Mouse (Mus musculus) neural tube, embryonic 12.5 days (tissue): ENCODE results near the gene Synj1. TPM values are rescaled to one million over a fixed set of nuclear protein-coding genes. Genes with fewer than 3 reads are reported as not detected.

Source experiments
- ATAC-seq: fragments of 200-750 bp; cut with Nextera tagmentation; 2 replicates; pipeline ENCODE4 v1.8.0; 2017; ENCODE audit warnings: low read depth, mild to moderate bottlenecking, moderate TSS enrichment, moderate library complexity; ENCODE audit not compliant: low FRiP score
- H3K27ac ChIP-seq: fragments of 300-500 bp; sonication (generic); 2 replicates; pipeline ENCODE4 v1.5.1; 2016
- H3K27me3 ChIP-seq: fragments of 300-500 bp; sonication (generic); replicated peaks from 2 replicates; pipeline ENCODE4 v1.6.1; 2016; ENCODE audit warnings: mild to moderate bottlenecking
- H3K36me3 ChIP-seq: fragments of 300-500 bp; sonication (generic); 2 replicates; pipeline ENCODE4 v1.6.1; 2016; ENCODE audit warnings: mild to moderate bottlenecking
- H3K4me1 ChIP-seq: fragments of 300-500 bp; sonication (generic); 2 replicates; pipeline ENCODE4 v1.6.1; 2016
- H3K4me2 ChIP-seq: fragments of 300-500 bp; sonication (generic); replicated peaks from 2 replicates; pipeline ENCODE4 v1.6.1; 2016; ENCODE audit warnings: mild to moderate bottlenecking
- H3K4me3 ChIP-seq: fragments of 300-500 bp; sonication (generic); 2 replicates; pipeline ENCODE4 v1.5.1; 2016
- H3K9ac ChIP-seq: fragments of 300-500 bp; sonication (generic); 2 replicates; pipeline ENCODE4 v1.6.1; 2016; ENCODE audit warnings: mild to moderate bottlenecking
- H3K9me3 ChIP-seq: fragments of 300-500 bp; sonication (generic); 2 replicates; pipeline ENCODE4 v1.6.1; 2016; ENCODE audit warnings: mild to moderate bottlenecking
- WGBS: fragments of 180-500 bp; shearing (Covaris S2); methylation state at CpG from one replicate; pipeline ENCODE4 v1.1.7; 2016; 5-methylcytosine and 5-hydroxymethylcytosine counted together
- polyA plus RNA-seq: library from polyadenylated mRNA; unstranded; fragments of >200 nt; fragmentation: Nextera tagmentation; extraction: Ambion mirVana; gene quantifications from 2 replicates; pipeline ENCODE4 v1.2.1, GENCODE M21; 2016

Synj1 gene
- 29.1 and 29.9 TPM in 2 replicates for polyA plus RNA-seq

GRCm38 (mm10) chr16:91011021-91011683, at the start of gene Synj1:
TSS of gene Synj1 (minus strand) at chr16:91011308.
- Histone ChIP-seq H3K27me3 (no peaks in the 10 kb centered on the region), H3K9me3 (no peaks in the 10 kb centered on the region), H3K36me3 (peaks cover 24% of the 10 kb centered on the region), H3K4me1 (peaks cover 14% of the 10 kb centered on the region), H3K4me3 (peak within 1 kb of the TSS; percentile 92), H3K9ac (peak within 1 kb of the TSS; percentile 88), H3K4me2 (peak within 1 kb of the TSS; percentile 79), H3K27ac (peak within 1 kb of the TSS; percentile 70)
- peak; percentile 96 for ATAC-seq
- WGBS = under 1% methylated on average over 62 of the region's 66 CpGs

DNA sequence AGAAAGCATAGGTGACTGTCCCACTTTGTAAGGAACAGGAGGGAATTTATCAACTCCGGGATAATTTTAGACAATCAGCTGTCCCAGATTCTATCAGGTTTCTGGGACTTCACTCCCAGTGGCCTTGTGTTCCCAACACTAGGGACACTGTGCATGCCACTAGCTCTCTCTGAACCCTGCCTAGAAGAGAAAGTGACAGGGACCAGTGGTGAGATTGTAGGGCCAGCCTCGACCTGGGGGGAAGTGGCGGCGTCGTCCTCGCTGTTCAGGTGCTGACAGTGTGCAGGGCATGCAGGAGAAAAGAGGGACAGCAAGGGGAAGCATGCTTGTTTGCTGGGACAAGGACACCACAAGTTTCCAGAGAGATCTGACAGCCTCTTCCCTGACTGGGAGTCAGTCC, 46.6 kb upstream of the Synj1 start:
- H3K36me3 ChIP-seq = no peaks in the 10 kb centered on the region
- no peaks in the 10 kb centered on the region for H3K9me3 ChIP-seq
- 81% methylated on average over 6 of the region's 6 CpGs for WGBS
- no peak for ATAC-seq
- no peaks in the 10 kb centered on the region for H3K4me1 ChIP-seq
- no peak overlapping the region for H3K4me3 ChIP-seq
- no peak overlapping the region for H3K9ac ChIP-seq
- H3K27ac ChIP-seq = no peak overlapping the region
- H3K27me3 ChIP-seq = peaks cover 8% of the 10 kb centered on the region
- H3K4me2 ChIP-seq = no peak overlapping the region

- H3K9ac ChIP-seq = no peak overlapping the region
- no peaks in the 10 kb centered on the region for H3K9me3 ChIP-seq
- H3K27me3 ChIP-seq = peaks cover 8% of the 10 kb centered on the region
- H3K36me3 ChIP-seq = no peaks in the 10 kb centered on the region
- H3K4me1 ChIP-seq = no peaks in the 10 kb centered on the region
- H3K27ac ChIP-seq = no peak overlapping the region
- H3K4me3 ChIP-seq = no peak overlapping the region
- no peak for ATAC-seq
- WGBS = 92% methylated on average over 4 of the region's 4 CpGs
- no peak overlapping the region for H3K4me2 ChIP-seq
These were observed 46.2 kb upstream of the Synj1 start for GRCm38 (mm10) chr16:91057261-91057660.

DNA sequence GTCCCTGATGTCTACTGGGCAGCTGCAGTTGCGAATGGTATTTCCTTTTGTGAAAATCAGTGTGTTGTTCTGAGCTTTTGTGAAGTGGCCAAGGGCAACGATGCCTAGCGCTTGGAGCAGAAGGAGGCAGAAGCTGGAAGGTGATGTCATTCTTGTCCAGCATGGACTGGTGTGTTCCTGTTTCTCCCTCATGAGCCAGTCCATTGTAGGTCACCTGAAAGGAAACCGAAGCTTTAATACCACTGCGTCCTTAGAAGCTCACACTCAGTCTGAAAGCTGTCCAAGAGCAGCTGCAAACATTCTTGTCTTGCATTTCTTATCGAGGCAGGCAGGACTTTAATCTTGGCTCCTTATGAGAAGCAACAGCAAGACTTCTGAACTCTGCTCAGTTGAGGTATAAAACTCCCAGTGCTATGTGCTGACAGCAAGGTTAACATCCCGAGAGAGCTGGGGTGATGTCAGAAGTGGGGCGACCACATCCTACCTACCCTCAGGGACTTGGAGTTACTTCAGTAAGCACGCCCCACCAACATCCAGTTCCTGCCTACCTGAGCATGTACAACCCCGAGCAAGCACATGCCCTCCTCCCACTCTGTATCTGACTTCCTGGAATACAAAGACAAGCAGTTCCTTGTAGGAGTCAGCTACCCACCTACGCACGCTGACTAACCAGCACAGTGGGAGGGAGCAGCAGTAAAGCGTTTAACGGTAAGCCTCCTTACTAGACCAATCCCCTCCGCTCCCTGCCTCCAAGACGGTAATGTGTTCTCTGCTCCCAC, 45.1 kb upstream of the Synj1 start:
- Histone ChIP-seq H3K27me3 (peaks cover 8% of the 10 kb centered on the region), H3K4me3 (no peak overlapping the region), H3K27ac (no peak overlapping the region), H3K9ac (no peak overlapping the region), H3K4me2 (no peak overlapping the region), H3K9me3 (no peaks in the 10 kb centered on the region), H3K36me3 (no peaks in the 10 kb centered on the region), H3K4me1 (no peaks in the 10 kb centered on the region)
- WGBS = 55% methylated on average over 16 of the region's 16 CpGs
- ATAC-seq = no peak

DNA sequence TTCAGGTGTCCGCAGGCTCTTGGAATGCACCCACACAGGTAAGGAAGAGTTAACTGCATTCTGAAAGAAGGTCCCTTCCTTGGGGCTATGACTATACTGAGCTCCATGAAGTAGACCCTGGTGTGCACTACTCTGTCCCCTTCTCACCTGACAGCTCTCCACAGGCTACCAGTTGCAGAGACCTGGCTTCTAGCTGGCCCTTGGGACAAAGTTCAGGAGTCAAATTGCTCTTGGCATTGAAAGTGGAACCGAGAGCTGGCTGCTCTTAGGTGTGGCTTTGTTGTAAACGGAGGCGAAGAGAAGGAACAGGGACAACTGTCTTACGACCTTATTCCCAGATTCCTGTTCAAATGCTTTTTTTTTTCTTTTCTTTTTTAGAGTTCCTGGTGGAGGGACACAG, 44.0 kb upstream of the Synj1 start:
- no peak overlapping the region for H3K4me2 ChIP-seq

GRCm38 (mm10) chr16:91053599-91053998, 42.5 kb upstream of the Synj1 start:
- Histone ChIP-seq H3K4me3 (no peak overlapping the region), H3K4me1 (no peaks in the 10 kb centered on the region), H3K36me3 (no peaks in the 10 kb centered on the region), H3K9ac (no peak overlapping the region), H3K9me3 (no peaks in the 10 kb centered on the region), H3K4me2 (no peak overlapping the region), H3K27ac (no peak overlapping the region), H3K27me3 (peaks cover 8% of the 10 kb centered on the region)
- WGBS = 66% methylated on average over 8 of the region's 8 CpGs
- no peak for ATAC-seq

More for the DNA sequence above, 44.0 kb upstream of the Synj1 start:
- Histone ChIP-seq H3K27ac (no peak overlapping the region), H3K9ac (no peak overlapping the region), H3K9me3 (no peaks in the 10 kb centered on the region), H3K4me1 (no peaks in the 10 kb centered on the region), H3K4me3 (no peak overlapping the region), H3K27me3 (peaks cover 8% of the 10 kb centered on the region), H3K36me3 (no peaks in the 10 kb centered on the region)
- no peak for ATAC-seq
- 80% methylated on average over 5 of the region's 5 CpGs for WGBS

DNA sequence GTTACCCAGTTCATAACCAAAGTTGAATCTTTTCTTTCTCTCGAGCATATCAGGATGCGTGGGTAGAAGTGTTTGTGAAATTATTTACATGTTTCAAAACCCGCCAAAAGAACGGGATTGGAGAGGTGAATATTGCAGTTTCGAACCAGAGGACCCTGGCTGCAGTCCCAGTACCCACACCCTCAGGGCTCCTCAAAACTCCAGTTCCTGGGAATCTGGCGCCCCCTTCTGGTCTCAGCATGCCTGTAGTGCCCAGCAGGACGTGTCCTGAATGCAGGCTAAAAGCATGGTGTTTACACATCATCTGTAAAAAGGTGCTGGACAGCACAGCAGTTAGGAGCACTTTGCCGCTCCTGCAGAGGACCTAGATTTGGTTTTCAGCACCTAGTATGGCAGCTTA, 34.4 kb upstream of the Synj1 start:
- H3K27me3 ChIP-seq = no peaks in the 10 kb centered on the region
- H3K27ac ChIP-seq = no peak overlapping the region
- WGBS = 60% methylated on average over 8 of the region's 8 CpGs
- H3K9me3 ChIP-seq = no peaks in the 10 kb centered on the region
- H3K4me2 ChIP-seq = no peak overlapping the region; the same call in 1 of the 2 replicates
- no peak for ATAC-seq
- no peak overlapping the region for H3K4me3 ChIP-seq
- H3K4me1 ChIP-seq = peaks cover 8% of the 10 kb centered on the region
- no peak overlapping the region for H3K9ac ChIP-seq
- H3K36me3 ChIP-seq = peaks cover 9% of the 10 kb centered on the region

GRCm38 (mm10) chr16:91044270-91045182, 33.4 kb upstream of the Synj1 start, which contains the start of gene Paxbp1:
TSS of gene Paxbp1 (minus strand) at chr16:91044543.
- Histone ChIP-seq H3K27me3 (no peaks in the 10 kb centered on the region), H3K9ac (peak within 1 kb of the TSS; percentile 97), H3K9me3 (no peaks in the 10 kb centered on the region), H3K4me3 (peak within 1 kb of the TSS; percentile 95), H3K4me1 (peaks cover 8% of the 10 kb centered on the region), H3K4me2 (peak within 1 kb of the TSS; percentile 71), H3K27ac (peak within 1 kb of the TSS; percentile 92), H3K36me3 (peaks cover 13% of the 10 kb centered on the region)
- ATAC-seq = peak; percentile 97
- WGBS = 2% methylated on average over 70 of the region's 70 CpGs

- under 1% methylated on average over 63 of the region's 63 CpGs for WGBS
- peak; percentile 81 for ATAC-seq
These were observed 32.5 kb upstream of the Synj1 start for GRCm38 (mm10) chr16:91043461-91044248.

DNA sequence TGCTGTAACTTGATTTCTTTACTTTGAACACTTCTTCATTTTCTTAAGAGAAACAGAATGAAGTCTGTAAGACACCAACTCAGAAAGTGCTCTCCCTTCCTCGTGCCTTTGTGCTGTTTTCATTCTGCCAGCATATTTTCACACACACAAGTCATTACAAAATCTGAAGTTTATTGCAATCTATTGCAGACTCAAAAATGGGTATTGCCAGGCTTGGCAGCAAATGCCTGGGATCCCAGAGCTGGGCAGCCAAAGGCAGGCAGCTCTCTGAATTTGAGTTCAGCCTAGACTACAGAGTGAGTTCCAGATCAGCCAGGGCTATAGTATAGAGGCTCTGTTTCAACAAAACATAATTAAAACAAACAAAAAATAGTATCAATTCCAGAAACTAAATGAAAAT, 31.5 kb upstream of the Synj1 start:
- Histone ChIP-seq H3K36me3 (peaks cover 26% of the 10 kb centered on the region), H3K4me2 (peak overlapping the region; percentile 71), H3K9me3 (no peaks in the 10 kb centered on the region), H3K4me3 (no peak overlapping the region), H3K4me1 (peaks cover 8% of the 10 kb centered on the region), H3K27ac (no peak overlapping the region), H3K9ac (0 out of 2 replicates have a peak overlapping the region, but pooled peaks have one; percentile 49), H3K27me3 (no peaks in the 10 kb centered on the region)
- ATAC-seq = no peak
- 77% methylated on average over 1 of the region's 1 CpGs for WGBS

More at GRCm38 (mm10) chr16:91043461-91044248, 32.5 kb upstream of the Synj1 start:
- Histone ChIP-seq H3K36me3 (peaks cover 19% of the 10 kb centered on the region), H3K4me3 (peak overlapping the region; percentile 95), H3K9me3 (no peaks in the 10 kb centered on the region), H3K27me3 (no peaks in the 10 kb centered on the region), H3K4me2 (peak overlapping the region; percentile 71), H3K9ac (peak overlapping the region; percentile 97), H3K27ac (peak overlapping the region; percentile 92), H3K4me1 (peaks cover 8% of the 10 kb centered on the region)

DNA sequence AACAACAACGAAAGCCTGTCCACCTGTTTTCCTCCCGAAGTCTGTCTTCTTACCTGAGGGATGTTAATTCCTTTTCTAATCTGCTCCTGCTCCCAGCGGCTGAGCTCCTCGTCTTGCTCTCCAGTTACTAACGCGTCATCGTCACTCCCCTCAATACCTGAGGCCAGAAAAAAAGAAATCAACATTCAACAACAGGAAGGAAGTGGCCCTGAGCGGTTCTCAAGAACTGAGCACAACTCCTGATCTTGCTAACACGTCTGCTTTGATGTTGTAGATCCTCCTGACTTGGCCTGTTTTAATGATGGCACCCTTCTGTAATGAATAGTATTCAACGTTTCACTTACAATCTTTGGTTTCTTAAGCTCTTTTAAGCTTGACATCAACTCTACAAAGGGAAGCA, 24.8 kb upstream of the Synj1 start:
- Histone ChIP-seq H3K4me1 (no peaks in the 10 kb centered on the region), H3K9me3 (no peaks in the 10 kb centered on the region), H3K27me3 (no peaks in the 10 kb centered on the region), H3K9ac (no peak overlapping the region), H3K36me3 (peaks cover 78% of the 10 kb centered on the region), H3K4me2 (no peak overlapping the region), H3K4me3 (no peak overlapping the region), H3K27ac (no peak overlapping the region)
- whole genome bisulfite sequencing = 92% methylated on average over 10 of the region's 10 CpGs
- no peak for ATAC-seq
